Mouse (Mus musculus): Measurements from ENCODE around the gene Ppm1k. TPM values are rescaled to one million over a fixed set of nuclear protein-coding genes. Genes with fewer than 3 reads are reported as not detected.

Ppm1k gene
- polyA plus RNA-seq (2015; fragmentation: Nextera tagmentation; extraction: Ambion mirVana) = 6.6 and 7.2 TPM in 2 replicates

- Histone ChIP-seq H3K27me3 (no peaks in the 10 kb centered on the region), H3K36me3 (no peaks in the 10 kb centered on the region), H3K4me2 (peak within 1 kb of the TSS; percentile 85), H3K4me1 (replicated peaks) (peaks cover 28% of the 10 kb centered on the region), H3K4me3 (peak within 1 kb of the TSS; percentile 86), H3K27ac (replicated peaks) (peak within 1 kb of the TSS; percentile 87), H3K9ac (peak within 1 kb of the TSS; percentile 85), H3K9me3 (no peaks in the 10 kb centered on the region)
- peak; percentile 99 for ATAC-seq (ENCODE audit: low read depth)
- WGBS = 0% methylated on average over 24 of the region's 24 CpGs
These were observed at the start of gene Ppm1k for GRCm38 (mm10) chr6:57535386-57535936. TSS of gene Ppm1k (minus strand) at chr6:57535468.

GRCm38 (mm10) chr6:57582356-57582755 is 47.1 kb upstream of the Ppm1k start:
- no peak overlapping the region for H3K4me3 ChIP-seq
- no peak for ATAC-seq (ENCODE audit: low read depth)
- WGBS = 82% methylated on average over 4 of the region's 4 CpGs
- peaks cover 12% of the 10 kb centered on the region for H3K4me1 ChIP-seq (replicated peaks)
- H3K9me3 ChIP-seq = no peaks in the 10 kb centered on the region
- no peaks in the 10 kb centered on the region for H3K36me3 ChIP-seq
- no peaks in the 10 kb centered on the region for H3K27me3 ChIP-seq
- no peak overlapping the region for H3K9ac ChIP-seq
- no peak overlapping the region for H3K27ac ChIP-seq (replicated peaks)
- H3K4me2 ChIP-seq = no peak overlapping the region

GRCm38 (mm10) chr6:57581595-57581994 is 46.3 kb upstream of the Ppm1k start:
- Histone ChIP-seq H3K4me1 (replicated peaks) (peaks cover 12% of the 10 kb centered on the region), H3K4me3 (peak overlapping the region; percentile 40; the same call in 1 of the 2 replicates), H3K4me2 (peak overlapping the region; percentile 64), H3K36me3 (no peaks in the 10 kb centered on the region), H3K9ac (no peak overlapping the region), H3K27me3 (no peaks in the 10 kb centered on the region), H3K9me3 (no peaks in the 10 kb centered on the region), H3K27ac (replicated peaks) (no peak overlapping the region)
- ATAC-seq (ENCODE audit: low read depth) = no peak
- 89% methylated on average over 12 of the region's 12 CpGs for whole genome bisulfite sequencing

- Histone ChIP-seq H3K36me3 (no peaks in the 10 kb centered on the region), H3K27me3 (no peaks in the 10 kb centered on the region), H3K27ac (replicated peaks) (no peak within 1 kb of the TSS), H3K4me1 (replicated peaks) (peaks cover 12% of the 10 kb centered on the region), H3K4me2 (peak within 1 kb of the TSS; percentile 64), H3K4me3 (peak within 1 kb of the TSS; percentile 40), H3K9ac (peak within 1 kb of the TSS; percentile 55), H3K9me3 (no peaks in the 10 kb centered on the region)
- WGBS = 5% methylated on average over 16 of the region's 16 CpGs
- ATAC-seq (ENCODE audit: low read depth) = peak; percentile 65
These were observed 45.7 kb upstream of the Ppm1k start, which contains the start of gene Herc6 for GRCm38 (mm10) chr6:57580881-57581548. TSS of gene Herc6 (plus strand) at chr6:57581000.

- Histone ChIP-seq H3K9ac (no peak overlapping the region), H3K27ac (replicated peaks) (no peak overlapping the region), H3K4me1 (replicated peaks) (no peaks in the 10 kb centered on the region), H3K4me3 (no peak overlapping the region), H3K9me3 (no peaks in the 10 kb centered on the region), H3K36me3 (no peaks in the 10 kb centered on the region), H3K27me3 (no peaks in the 10 kb centered on the region), H3K4me2 (no peak overlapping the region)
- ATAC-seq (ENCODE audit: low read depth) = no peak
These were observed 36.3 kb upstream of the Ppm1k start for GRCm38 (mm10) chr6:57571587-57571986.

- WGBS = 15% methylated on average over 6 of the region's 6 CpGs
- peak; percentile 43; the same call in 1 of the 2 replicates for ATAC-seq (ENCODE audit: low read depth)
These were observed 35.1 kb upstream of the Ppm1k start for GRCm38 (mm10) chr6:57570170-57570974.

GRCm38 (mm10) chr6:57567630-57568029 is 32.4 kb upstream of the Ppm1k start:
- ATAC-seq (ENCODE audit: low read depth) = no peak
- Histone ChIP-seq H3K4me3 (no peak overlapping the region), H3K9me3 (no peaks in the 10 kb centered on the region), H3K9ac (no peak overlapping the region), H3K27me3 (no peaks in the 10 kb centered on the region), H3K27ac (replicated peaks) (no peak overlapping the region), H3K4me2 (no peak overlapping the region), H3K4me1 (replicated peaks) (no peaks in the 10 kb centered on the region), H3K36me3 (no peaks in the 10 kb centered on the region)
- 90% methylated on average over 2 of the region's 2 CpGs for WGBS

More at GRCm38 (mm10) chr6:57570170-57570974, 35.1 kb upstream of the Ppm1k start:
- no peak overlapping the region for H3K9ac ChIP-seq
- no peaks in the 10 kb centered on the region for H3K27me3 ChIP-seq
- H3K9me3 ChIP-seq = no peaks in the 10 kb centered on the region
- no peak overlapping the region for H3K4me2 ChIP-seq
- no peaks in the 10 kb centered on the region for H3K36me3 ChIP-seq
- H3K27ac ChIP-seq (replicated peaks) = no peak overlapping the region
- no peak overlapping the region for H3K4me3 ChIP-seq
- H3K4me1 ChIP-seq (replicated peaks) = no peaks in the 10 kb centered on the region

GRCm38 (mm10) chr6:57565452-57565851 is 30.2 kb upstream of the Ppm1k start:
- H3K4me3 ChIP-seq = no peak overlapping the region
- no peaks in the 10 kb centered on the region for H3K4me1 ChIP-seq (replicated peaks)
- WGBS = 93% methylated on average over 7 of the region's 7 CpGs
- no peaks in the 10 kb centered on the region for H3K36me3 ChIP-seq
- no peak overlapping the region for H3K4me2 ChIP-seq
- H3K27me3 ChIP-seq = no peaks in the 10 kb centered on the region
- H3K27ac ChIP-seq (replicated peaks) = no peak overlapping the region
- ATAC-seq (ENCODE audit: low read depth) = no peak
- H3K9ac ChIP-seq = no peak overlapping the region
- 0 out of 2 replicates have a peak, but pooled peaks cover 4% of the 10 kb centered on the region for H3K9me3 ChIP-seq

- no peak overlapping the region for H3K9ac ChIP-seq
- no peaks in the 10 kb centered on the region for H3K27me3 ChIP-seq
- 88% methylated on average over 1 of the region's 1 CpGs for whole genome bisulfite sequencing
- no peak for ATAC-seq (ENCODE audit: low read depth)
- H3K36me3 ChIP-seq = no peaks in the 10 kb centered on the region
- no peak overlapping the region for H3K4me3 ChIP-seq
- no peak overlapping the region for H3K27ac ChIP-seq (replicated peaks)
- H3K4me1 ChIP-seq (replicated peaks) = no peaks in the 10 kb centered on the region
- 0 out of 2 replicates have a peak, but pooled peaks cover 4% of the 10 kb centered on the region for H3K9me3 ChIP-seq
- H3K4me2 ChIP-seq = no peak overlapping the region
These were observed 28.2 kb upstream of the Ppm1k start for GRCm38 (mm10) chr6:57563454-57563853.

- Histone ChIP-seq H3K4me1 (replicated peaks) (no peaks in the 10 kb centered on the region), H3K4me3 (no peak overlapping the region), H3K9me3 (0 out of 2 replicates have a peak, but pooled peaks cover 4% of the 10 kb centered on the region), H3K9ac (no peak overlapping the region), H3K36me3 (no peaks in the 10 kb centered on the region), H3K4me2 (no peak overlapping the region), H3K27me3 (no peaks in the 10 kb centered on the region), H3K27ac (replicated peaks) (no peak overlapping the region)
- no peak for ATAC-seq (ENCODE audit: low read depth)
- 79% methylated on average over 4 of the region's 4 CpGs for WGBS
These were observed 22.6 kb upstream of the Ppm1k start for GRCm38 (mm10) chr6:57557796-57558317.

GRCm38 (mm10) chr6:57551211-57551796 is 16.0 kb upstream of the Ppm1k start:
- H3K27me3 ChIP-seq = no peaks in the 10 kb centered on the region
- no peak overlapping the region for H3K4me2 ChIP-seq
- no peaks in the 10 kb centered on the region for H3K9me3 ChIP-seq
- no peak overlapping the region for H3K4me3 ChIP-seq
- no peak for ATAC-seq (ENCODE audit: low read depth)
- 84% methylated on average over 3 of the region's 3 CpGs for WGBS
- H3K36me3 ChIP-seq = no peaks in the 10 kb centered on the region
- no peak overlapping the region for H3K9ac ChIP-seq
- H3K4me1 ChIP-seq (replicated peaks) = no peaks in the 10 kb centered on the region
- H3K27ac ChIP-seq (replicated peaks) = no peak overlapping the region
